Mouse (Mus musculus): ENCODE data around the gene Kbtbd13. TPM values are rescaled to one million over a fixed set of nuclear protein-coding genes. Genes with fewer than 3 reads are reported as not detected.
"Not testable (repeated sequence)": the region's sequence is repeated elsewhere in the genome, so short reads cannot be mapped to it uniquely, and the experiment has no call there.

Kbtbd13 gene
- polyA plus RNA-seq, 1 experiment from 2014 or later = 1.2 TPM

DNA sequence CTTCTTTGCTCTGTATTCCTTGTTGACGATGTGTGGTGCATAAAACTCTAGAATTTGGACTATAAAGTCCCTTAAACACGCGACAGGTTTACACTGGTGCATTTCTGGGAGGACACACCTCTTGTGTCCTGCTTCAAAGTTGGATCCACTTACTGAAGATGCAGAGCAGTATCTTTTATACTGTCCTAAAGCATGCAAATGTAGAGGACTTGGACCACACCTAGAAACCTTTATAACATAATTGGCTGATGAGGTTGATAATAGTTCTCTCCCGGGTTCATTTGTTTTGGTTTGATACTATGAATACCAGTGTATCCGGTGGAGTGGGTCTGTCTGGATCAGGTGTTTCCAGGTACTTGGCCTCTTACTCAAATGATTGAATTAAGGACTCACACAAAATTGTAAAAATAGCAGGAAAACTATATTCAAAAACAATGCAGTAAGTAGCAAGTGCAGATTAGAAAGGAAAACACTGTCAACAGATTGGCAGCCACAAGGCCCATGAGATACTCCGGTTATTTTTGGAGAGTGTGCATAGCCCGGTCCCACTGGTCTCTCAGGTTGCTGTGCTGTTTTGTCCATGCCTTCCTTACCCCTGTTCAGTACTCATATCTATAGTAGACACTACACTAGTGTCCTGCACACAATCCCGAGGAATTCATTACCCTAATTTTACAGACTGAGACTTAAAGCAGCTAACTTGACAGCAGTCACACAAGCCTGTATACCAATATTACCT lies 44.2 kb downstream of the Kbtbd13 start:
- ATAC-seq (replicated peaks; ENCODE audit: low FRiP score, low read depth) = no peak
- Histone ChIP-seq H3K9ac (ENCODE audit: low read depth, low read length) (peak overlapping the region; percentile 99), H3K4me1 (replicated peaks; ENCODE audit: insufficient read depth, low read length) (peaks cover 6% of the 10 kb centered on the region; the same call in 1 of the 2 replicates), H3K9me3 (replicated peaks; ENCODE audit: low read length) (no peaks in the 10 kb centered on the region), H3K4me3 (replicated peaks; ENCODE audit: low read depth, low read length) (peak overlapping the region; percentile 99), H3K27ac (peak overlapping the region; percentile 99), H3K27me3 (ENCODE audit: insufficient read depth, low read length) (no peaks in the 10 kb centered on the region), H3K4me2 (ENCODE audit: low read length) (peak overlapping the region; percentile 76), H3K36me3 (ENCODE audit: insufficient read depth, low read length) (no peaks in the 10 kb centered on the region)
- WGBS = 40% methylated on average over 8 of the region's 8 CpGs
- no peak for TF ChIP-seq CTCF (IDR thresholded peaks at IDR 0.05; ENCODE audit: low read depth)
- no peak for DNase-seq (ENCODE audit: low spot score)

DNA sequence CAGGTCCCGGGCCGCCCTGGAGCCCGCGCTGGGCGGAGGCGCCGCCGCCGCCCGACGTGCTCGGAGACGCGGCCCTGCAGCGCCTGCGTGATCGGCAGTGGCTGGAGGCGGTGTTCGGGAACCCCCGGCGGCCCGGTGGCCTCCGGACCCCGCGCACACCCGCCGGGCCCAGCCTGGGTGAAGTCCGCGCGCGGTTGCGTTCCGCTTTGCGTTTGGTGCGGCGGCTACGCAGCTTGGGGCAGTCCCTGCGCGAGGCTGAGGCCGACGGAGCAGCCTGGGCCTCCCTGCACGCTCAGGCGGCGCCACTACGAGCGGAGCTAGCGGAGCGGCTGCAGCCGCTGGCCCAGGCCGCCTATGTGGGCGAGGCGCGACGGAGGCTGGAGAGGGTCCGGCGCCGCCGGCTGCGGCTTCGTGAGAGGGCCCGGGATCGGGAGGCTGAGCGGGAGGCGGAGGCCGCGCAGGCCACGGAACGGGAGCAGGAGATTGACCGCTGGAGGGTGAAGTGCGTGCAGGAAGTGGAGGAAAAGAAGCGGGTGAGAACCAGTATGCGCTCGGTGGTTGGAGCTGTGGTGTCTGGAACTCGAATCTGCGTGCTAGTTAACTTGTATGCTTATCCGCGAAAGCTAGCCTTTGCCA lies 44.9 kb downstream of the Kbtbd13 start:
- Histone ChIP-seq H3K9ac (ENCODE audit: low read depth, low read length) (peak overlapping the region; percentile 99), H3K4me3 (replicated peaks; ENCODE audit: low read depth, low read length) (peak overlapping the region; percentile 99), H3K4me1 (replicated peaks; ENCODE audit: insufficient read depth, low read length) (peaks cover 6% of the 10 kb centered on the region; the same call in 1 of the 2 replicates), H3K9me3 (replicated peaks; ENCODE audit: low read length) (no peaks in the 10 kb centered on the region), H3K36me3 (ENCODE audit: insufficient read depth, low read length) (no peaks in the 10 kb centered on the region), H3K27ac (peak overlapping the region; percentile 99), H3K27me3 (ENCODE audit: insufficient read depth, low read length) (no peaks in the 10 kb centered on the region), H3K4me2 (ENCODE audit: low read length) (peak overlapping the region; percentile 76)
- under 1% methylated on average over 69 of the region's 77 CpGs for WGBS
- TF ChIP-seq CTCF (IDR thresholded peaks at IDR 0.05; ENCODE audit: low read depth) = no peak
- DNase-seq (ENCODE audit: low spot score) = peak; percentile 72
- ATAC-seq (replicated peaks; ENCODE audit: low FRiP score, low read depth) = peak; percentile 75

DNA sequence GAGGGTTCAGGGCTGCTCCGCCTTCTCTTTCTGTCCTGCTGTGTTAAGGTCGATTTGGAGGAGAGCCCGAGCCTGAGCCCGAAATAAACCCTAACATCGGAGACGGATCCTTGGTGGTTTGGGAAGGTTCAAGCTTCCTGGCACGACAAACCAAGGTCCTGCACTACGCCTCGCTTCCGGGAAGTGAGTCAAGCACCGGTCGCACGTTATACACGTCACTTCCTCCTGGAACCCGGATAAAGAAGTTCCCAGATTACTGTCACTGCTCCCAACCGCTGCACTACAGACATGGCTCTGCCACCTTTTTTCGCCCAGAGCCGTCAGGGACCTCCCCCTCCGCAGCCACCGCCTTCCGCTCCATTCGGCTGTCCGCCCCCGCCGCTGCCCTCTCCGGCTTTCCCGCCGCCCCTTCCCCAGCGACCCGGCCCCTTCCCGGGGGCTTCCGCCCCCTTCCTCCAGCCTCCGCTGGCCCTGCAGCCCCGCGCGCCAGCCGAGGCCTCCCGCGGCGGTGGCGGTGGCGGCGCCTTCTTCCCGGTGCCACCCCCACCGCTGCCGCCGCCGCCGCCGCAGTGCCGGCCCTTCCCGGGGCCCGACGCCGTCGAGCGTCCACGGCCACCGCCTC lies 45.5 kb downstream of the Kbtbd13 start, which contains the start of gene Pdcd7:
Pdcd7 (plus strand) TSS at position 251 of the 622 bp plus-strand sequence.
- no peak for TF ChIP-seq CTCF (IDR thresholded peaks at IDR 0.05; ENCODE audit: low read depth)
- ATAC-seq (replicated peaks; ENCODE audit: low FRiP score, low read depth) = peak; percentile 92
- no peaks in the 10 kb centered on the region for H3K27me3 ChIP-seq (ENCODE audit: insufficient read depth, low read length)
- H3K27ac ChIP-seq = peak within 1 kb of the TSS; percentile 99
- peak within 1 kb of the TSS; percentile 76 for H3K4me2 ChIP-seq (ENCODE audit: low read length)
- H3K4me1 ChIP-seq (replicated peaks; ENCODE audit: insufficient read depth, low read length) = peaks cover 6% of the 10 kb centered on the region; the same call in 1 of the 2 replicates
- H3K36me3 ChIP-seq (ENCODE audit: insufficient read depth, low read length) = no peaks in the 10 kb centered on the region
- peak; percentile 98 for DNase-seq (ENCODE audit: low spot score)
- peak within 1 kb of the TSS; percentile 99 for H3K9ac ChIP-seq (ENCODE audit: low read depth, low read length)
- under 1% methylated on average over 51 of the region's 59 CpGs for WGBS
- H3K9me3 ChIP-seq (replicated peaks; ENCODE audit: low read length) = no peaks in the 10 kb centered on the region
- H3K4me3 ChIP-seq (replicated peaks; ENCODE audit: low read depth, low read length) = peak within 1 kb of the TSS; percentile 99

DNA sequence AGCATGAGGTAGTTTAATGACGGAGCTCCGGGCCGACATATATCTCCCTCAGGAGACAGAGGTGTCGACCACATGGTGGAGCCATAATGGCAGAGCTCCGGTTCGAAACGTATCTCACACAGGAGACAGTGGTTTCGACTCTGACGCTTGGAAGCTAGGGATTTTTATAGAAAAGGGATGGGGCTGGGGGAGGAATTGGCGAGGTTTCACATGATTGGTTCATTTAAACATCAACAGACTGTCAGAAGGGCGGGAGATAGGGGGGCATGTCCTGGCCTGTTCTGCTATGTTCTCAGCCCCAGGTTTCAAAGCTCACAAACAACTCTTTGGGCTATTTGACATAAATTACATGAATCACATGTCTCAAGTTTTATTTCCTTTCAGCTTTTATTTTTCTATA lies 46.0 kb downstream of the Kbtbd13 start:
- Histone ChIP-seq H3K4me2 (ENCODE audit: low read length) (peak overlapping the region; percentile 76), H3K27ac (peak overlapping the region; percentile 99), H3K4me3 (replicated peaks; ENCODE audit: low read depth, low read length) (peak overlapping the region; percentile 99), H3K9ac (ENCODE audit: low read depth, low read length) (peak overlapping the region; percentile 99; the same call in 1 of the 2 replicates)
- H3K9me3 ChIP-seq (replicated peaks; ENCODE audit: low read length); H3K4me1 ChIP-seq (replicated peaks; ENCODE audit: insufficient read depth, low read length); DNase-seq (ENCODE audit: low spot score); H3K36me3 ChIP-seq (ENCODE audit: insufficient read depth, low read length); H3K27me3 ChIP-seq (ENCODE audit: insufficient read depth, low read length): not testable (repeated sequence)
- WGBS = 66% methylated on average over 11 of the region's 11 CpGs
- 0 out of 2 replicates have a peak, but pooled peaks have one; percentile 6 for TF ChIP-seq CTCF (IDR thresholded peaks at IDR 0.05; ENCODE audit: low read depth)
- ATAC-seq (replicated peaks; ENCODE audit: low FRiP score, low read depth) = 0 out of 2 replicates have a peak, but pooled peaks have one; percentile 7

DNA sequence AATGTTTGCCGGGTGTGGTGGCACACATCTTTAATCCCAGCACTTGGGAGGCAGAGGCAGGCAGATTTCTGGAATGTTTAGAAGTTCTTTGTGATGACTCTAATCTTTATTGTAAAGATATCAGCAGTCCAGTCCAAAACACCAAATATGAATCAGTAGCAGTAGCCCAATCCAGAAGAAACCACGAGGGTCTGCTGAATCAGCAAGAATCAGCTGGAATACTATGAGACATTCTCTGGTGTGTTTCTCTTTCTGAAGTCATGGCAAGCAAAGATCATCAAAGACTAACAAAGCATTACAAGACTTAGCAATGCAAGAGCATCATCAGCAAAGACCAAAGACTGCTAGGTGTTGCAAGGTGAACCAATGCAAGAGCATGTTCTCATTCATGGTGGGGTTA lies 51.0 kb downstream of the Kbtbd13 start:
- TF ChIP-seq CTCF (IDR thresholded peaks at IDR 0.05; ENCODE audit: low read depth) = no peak
- no peak for ATAC-seq (replicated peaks; ENCODE audit: low FRiP score, low read depth)
- Histone ChIP-seq H3K27ac (no peak overlapping the region), H3K9me3 (replicated peaks; ENCODE audit: low read length) (no peaks in the 10 kb centered on the region), H3K36me3 (ENCODE audit: insufficient read depth, low read length) (no peaks in the 10 kb centered on the region), H3K27me3 (ENCODE audit: insufficient read depth, low read length) (no peaks in the 10 kb centered on the region), H3K4me2 (ENCODE audit: low read length) (no peak overlapping the region), H3K4me3 (replicated peaks; ENCODE audit: low read depth, low read length) (no peak overlapping the region), H3K4me1 (replicated peaks; ENCODE audit: insufficient read depth, low read length) (no peaks in the 10 kb centered on the region), H3K9ac (ENCODE audit: low read depth, low read length) (no peak overlapping the region)
- DNase-seq (ENCODE audit: low spot score) = no peak
- WGBS = 87% methylated on average over 2 of the region's 2 CpGs

DNA sequence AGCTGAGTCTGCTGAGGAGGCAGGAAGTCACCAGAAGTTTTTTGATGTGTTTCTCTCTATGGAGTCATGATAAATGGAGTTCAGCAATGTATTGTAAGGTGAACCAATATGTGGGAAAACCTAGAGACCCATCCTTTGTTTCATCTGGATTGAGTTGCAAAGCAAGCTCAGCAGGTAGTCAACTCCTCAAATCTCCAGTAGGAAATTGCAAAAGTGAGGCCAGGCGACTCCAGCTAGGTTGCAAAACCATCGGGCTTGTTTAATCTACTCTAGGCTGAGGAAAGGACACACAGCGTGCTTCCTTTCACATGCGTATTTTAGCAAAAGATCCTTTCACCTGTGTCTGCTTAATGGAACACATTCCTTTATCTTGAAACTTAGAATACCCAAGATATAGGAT lies 52.3 kb downstream of the Kbtbd13 start:
- ATAC-seq (replicated peaks; ENCODE audit: low FRiP score, low read depth) (no peak), DNase-seq (ENCODE audit: low spot score) (no peak)
- no peaks in the 10 kb centered on the region for H3K4me1 ChIP-seq (replicated peaks; ENCODE audit: insufficient read depth, low read length)
- H3K9ac ChIP-seq (ENCODE audit: low read depth, low read length) = no peak overlapping the region
- no peak for TF ChIP-seq CTCF (IDR thresholded peaks at IDR 0.05; ENCODE audit: low read depth)
- no peak overlapping the region for H3K4me3 ChIP-seq (replicated peaks; ENCODE audit: low read depth, low read length)
- H3K36me3 ChIP-seq (ENCODE audit: insufficient read depth, low read length) = no peaks in the 10 kb centered on the region
- H3K4me2 ChIP-seq (ENCODE audit: low read length) = no peak overlapping the region
- no peak overlapping the region for H3K27ac ChIP-seq
- no peaks in the 10 kb centered on the region for H3K9me3 ChIP-seq (replicated peaks; ENCODE audit: low read length)
- H3K27me3 ChIP-seq (ENCODE audit: insufficient read depth, low read length) = no peaks in the 10 kb centered on the region
- WGBS = 89% methylated on average over 4 of the region's 4 CpGs

Other genes starting within 250 kb of the Kbtbd13 start
- gene Parp16, start 196.3 kb downstream of the Kbtbd13 start, polyA plus RNA-seq (2015; fragmentation: Nextera tagmentation; extraction: Ambion mirVana) = 8.4 and 8.6 TPM in 2 replicates
- 0.33 and 0.51 TPM in 2 replicates for gene Cilp, start 126.5 kb downstream of the Kbtbd13 start, polyA plus RNA-seq (2015; fragmentation: Nextera tagmentation; extraction: Ambion mirVana)
- 59.5 and 62.3 TPM in 2 replicates for gene Clpx, start 97.4 kb downstream of the Kbtbd13 start, polyA plus RNA-seq (2015; fragmentation: Nextera tagmentation; extraction: Ambion mirVana)
- gene Pdcd7, start 45.5 kb downstream of the Kbtbd13 start, polyA plus RNA-seq (2015; fragmentation: Nextera tagmentation; extraction: Ambion mirVana) = 9.1 and 10.3 TPM in 2 replicates
- 0.08 and 0.10 TPM in 2 replicates for gene Ubap1l, start 30.6 kb downstream of the Kbtbd13 start, polyA plus RNA-seq (2015; fragmentation: Nextera tagmentation; extraction: Ambion mirVana)
- 10.4 and 10.7 TPM in 2 replicates for gene Rasl12, start 6.9 kb upstream of the Kbtbd13 start, polyA plus RNA-seq (2015; fragmentation: Nextera tagmentation; extraction: Ambion mirVana)
- 33.4 and 36.0 TPM in 2 replicates for gene Slc51b, start 31.3 kb upstream of the Kbtbd13 start, polyA plus RNA-seq (2015; fragmentation: Nextera tagmentation; extraction: Ambion mirVana)
- gene Mtfmt, start 44.1 kb upstream of the Kbtbd13 start, polyA plus RNA-seq (2015; fragmentation: Nextera tagmentation; extraction: Ambion mirVana) = 19.2 and 20.6 TPM in 2 replicates
- gene Spg21, start 69.3 kb upstream of the Kbtbd13 start, polyA plus RNA-seq (2015; fragmentation: Nextera tagmentation; extraction: Ambion mirVana) = 118 and 122 TPM in 2 replicates
- gene Ankdd1a, start 128.5 kb upstream of the Kbtbd13 start, polyA plus RNA-seq (2015; fragmentation: Nextera tagmentation; extraction: Ambion mirVana) = 0.14 TPM in 1 of 2 replicates, not detected in the other
- 13.4 and 14.6 TPM in 2 replicates for gene Plekho2, start 188.4 kb upstream of the Kbtbd13 start, polyA plus RNA-seq (2015; fragmentation: Nextera tagmentation; extraction: Ambion mirVana)
- gene Pif1, start 195.5 kb upstream of the Kbtbd13 start, polyA plus RNA-seq (2015; fragmentation: Nextera tagmentation; extraction: Ambion mirVana) = 3.5 and 4.8 TPM in 2 replicates
- gene Rbpms2, start 238.0 kb upstream of the Kbtbd13 start, polyA plus RNA-seq (2015; fragmentation: Nextera tagmentation; extraction: Ambion mirVana) = 38.6 and 39.2 TPM in 2 replicates